Mouse (Mus musculus) liver, embryonic 14.5 days (tissue): ENCODE measurements at regions not wholly inside any gene's neighbourhood (a gene's known extent, or its start where the extent isn't known, plus 50 kb on each side); places are given as distances from the start of the nearest gene placed in this dataset.

ENCODE experiments used
- ATAC-seq: fragments of 200-750 bp; cut with Nextera tagmentation; 2 replicates; pipeline ENCODE4 v1.8.0; 2017; ENCODE audit warnings: moderate number of reproducible peaks, mild to moderate bottlenecking, moderate library complexity; ENCODE audit not compliant: insufficient read depth
- DNase-seq, 3 experiments: peaks; one replicate each; pipeline ENCODE4 v3.0.0-alpha.2; 2012 to 2013; ENCODE audit warnings: low read depth in 3 of 3, low spot score in 3 of 3
- H3K27ac ChIP-seq: fragments of 300-500 bp; sonication (generic); 2 replicates; pipeline ENCODE4 v1.5.1; 2014; ENCODE audit warnings: moderate library complexity, mild to moderate bottlenecking, control low read depth, inconsistent platforms
- H3K27me3 ChIP-seq: fragments of 300-500 bp; sonication (generic); 2 replicates; pipeline ENCODE4 v1.6.1; 2014; ENCODE audit warnings: mild to moderate bottlenecking, low read length, moderate library complexity; ENCODE audit not compliant: control insufficient read depth, insufficient read depth
- H3K36me3 ChIP-seq: fragments of 300-500 bp; sonication (generic); replicated peaks from 2 replicates; pipeline ENCODE4 v1.6.1; 2014; ENCODE audit warnings: low read depth; ENCODE audit not compliant: control insufficient read depth, insufficient read depth
- H3K4me1 ChIP-seq, 2 experiments: fragments of 200-500 bp in 1 of 2; fragments of 300-500 bp in 1 of 2; sonication (generic) in 1 of 2; replicated peaks; 2 replicates each; pipeline ENCODE4 v1.6.1; 2012 to 2014; ENCODE audit warnings: antibody characterized with exemption in 1 of 2, inconsistent platforms in 1 of 2, low read length in 1 of 2; ENCODE audit not compliant: control insufficient read depth in 2 of 2, insufficient read depth in 2 of 2
- H3K4me2 ChIP-seq: fragments of 300-500 bp; sonication (generic); 2 replicates; pipeline ENCODE4 v1.6.1; 2014; ENCODE audit warnings: low read depth, mild to moderate bottlenecking, control low read depth, moderate library complexity
- H3K4me3 ChIP-seq, 2 experiments: fragments of 200-500 bp in 1 of 2; fragments of 300-500 bp in 1 of 2; sonication (generic) in 1 of 2; 2 replicates each; pipeline ENCODE4 v1.5.1; 2012 to 2014; ENCODE audit warnings: low read depth in 2 of 2, low read length in 2 of 2, mild to moderate bottlenecking in 2 of 2, control low read depth in 1 of 2, inconsistent platforms in 1 of 2, moderate library complexity in 1 of 2; ENCODE audit not compliant: insufficient read depth in 1 of 2
- H3K9ac ChIP-seq: fragments of 300-500 bp; sonication (generic); replicated peaks from 2 replicates; pipeline ENCODE4 v1.6.1; 2014; ENCODE audit warnings: mild to moderate bottlenecking, control low read depth, moderate library complexity
- H3K9me3 ChIP-seq: fragments of 300-500 bp; sonication (generic); 2 replicates; pipeline ENCODE4 v1.6.1; 2016; ENCODE audit warnings: low read length, mixed read lengths; ENCODE audit not compliant: control insufficient read depth
- CTCF ChIP-seq: IDR thresholded peaks from 2 replicates; pipeline ENCODE4 v1.5.1; 2016; ENCODE audit warnings: antibody characterized with exemption, low read depth, control low read depth
- EP300 ChIP-seq: IDR thresholded peaks from 2 replicates; pipeline ENCODE4 v1.6.1; 2016; ENCODE audit warnings: antibody characterized with exemption, low read depth
- WGBS: fragments of 180-500 bp; shearing (Covaris S2); extraction: QIAGEN DNeasy Blood & Tissue Kit; methylation state at CpG from one replicate; pipeline ENCODE4 v1.1.7; 2014; ENCODE audit not compliant: insufficient replicate concordance; 5-methylcytosine and 5-hydroxymethylcytosine counted together

DNA sequence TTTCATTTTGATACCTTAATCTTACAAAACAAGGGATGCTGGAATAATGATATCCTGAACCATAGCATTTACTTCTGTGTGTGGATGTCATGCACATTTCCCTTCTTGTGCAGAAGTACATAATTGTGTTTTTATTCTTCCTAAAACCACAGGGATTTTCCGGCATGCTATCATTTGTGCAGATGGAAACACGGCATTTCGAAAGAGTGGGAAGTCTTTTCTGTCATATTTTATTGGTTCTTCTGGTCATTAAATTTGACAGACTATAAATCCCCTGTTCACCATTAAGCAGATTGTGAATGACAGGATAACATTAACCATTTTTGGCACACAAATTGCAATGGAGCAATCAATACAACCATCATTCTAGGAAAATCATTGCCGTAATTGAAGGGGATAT, 532.7 kb upstream of the C030005K15Rik start:
- H3K27me3 ChIP-seq = no peaks in the 10 kb centered on the region
- 81% methylated on average over 4 of the region's 4 CpGs for WGBS
- no peaks in the 10 kb centered on the region for H3K4me1 ChIP-seq
- DNase-seq = no peak
- H3K4me3 ChIP-seq = no peak overlapping the region
- no peak overlapping the region for H3K27ac ChIP-seq
- no peak for ATAC-seq
- H3K36me3 ChIP-seq = no peaks in the 10 kb centered on the region
- no peak for TF ChIP-seq CTCF
- no peak overlapping the region for H3K9ac ChIP-seq
- H3K4me2 ChIP-seq = no peak overlapping the region
- no peaks in the 10 kb centered on the region for H3K9me3 ChIP-seq

DNA sequence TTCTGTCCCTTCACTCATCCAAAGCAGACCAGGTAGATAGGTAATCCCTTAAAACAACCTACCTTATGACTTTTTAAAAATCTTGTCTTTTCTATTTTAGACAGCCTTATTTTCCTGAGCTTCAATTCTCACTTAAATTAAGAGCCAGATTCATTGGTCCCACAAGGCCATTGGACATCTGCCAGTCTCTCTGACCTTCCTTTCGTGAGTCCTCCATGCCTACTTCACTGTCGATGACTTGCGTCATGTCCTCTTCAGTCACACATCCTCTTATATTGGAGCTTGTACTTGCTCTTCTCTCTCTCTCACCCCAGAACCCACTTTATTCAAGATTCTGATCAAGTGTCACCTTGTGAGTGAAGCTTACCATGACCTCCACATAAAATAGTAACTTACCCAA, 542.0 kb upstream of the C030005K15Rik start:
- Histone ChIP-seq H3K27ac (no peak overlapping the region), H3K4me2 (no peak overlapping the region), H3K27me3 (no peaks in the 10 kb centered on the region), H3K9ac (no peak overlapping the region), H3K9me3 (no peaks in the 10 kb centered on the region), H3K36me3 (no peaks in the 10 kb centered on the region), H3K4me1 (no peaks in the 10 kb centered on the region), H3K4me3 (no peak overlapping the region)
- no peak for DNase-seq
- TF ChIP-seq EP300 (no peak), CTCF (no peak)
- no peak for ATAC-seq
- WGBS = 74% methylated on average over 3 of the region's 3 CpGs

GRCm38 (mm10) chr10:98291617-98292016, 565.1 kb upstream of the C030005K15Rik start:
- Histone ChIP-seq H3K4me2 (no peak overlapping the region), H3K27me3 (no peaks in the 10 kb centered on the region), H3K27ac (no peak overlapping the region), H3K4me3 (no peak overlapping the region), H3K4me1 (no peaks in the 10 kb centered on the region), H3K9ac (no peak overlapping the region), H3K9me3 (no peaks in the 10 kb centered on the region), H3K36me3 (no peaks in the 10 kb centered on the region)
- WGBS = 35% methylated on average over 4 of the region's 4 CpGs
- ATAC-seq = no peak
- no peak for TF ChIP-seq EP300
- no peak for DNase-seq

DNA sequence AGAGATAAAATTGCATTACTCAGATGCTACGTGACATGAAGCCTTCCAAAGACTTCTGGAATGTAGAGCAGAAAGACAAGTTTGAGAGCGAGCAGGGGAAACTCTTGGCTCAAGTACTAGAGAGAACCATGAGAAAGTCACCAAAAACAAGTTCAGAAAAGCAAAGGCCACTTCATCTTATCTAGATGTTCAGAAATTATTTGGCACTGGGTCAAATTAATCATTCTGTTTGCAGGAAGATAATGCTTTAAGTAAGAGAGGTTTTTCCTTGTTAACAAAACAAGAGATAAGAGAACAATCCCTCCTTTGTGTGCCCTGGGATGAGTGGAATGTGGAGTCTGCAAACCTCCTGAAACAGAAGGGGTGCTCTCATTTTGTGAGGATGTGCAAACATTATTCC, 565.6 kb upstream of the C030005K15Rik start:
- Histone ChIP-seq H3K36me3 (no peaks in the 10 kb centered on the region), H3K9me3 (no peaks in the 10 kb centered on the region), H3K27me3 (no peaks in the 10 kb centered on the region), H3K9ac (no peak overlapping the region), H3K27ac (no peak overlapping the region), H3K4me1 (no peaks in the 10 kb centered on the region), H3K4me2 (no peak overlapping the region), H3K4me3 (no peak overlapping the region)
- 28% methylated on average over 2 of the region's 2 CpGs for WGBS
- ATAC-seq = no peak
- no peak for DNase-seq
- TF ChIP-seq CTCF (no peak), EP300 (no peak)

DNA sequence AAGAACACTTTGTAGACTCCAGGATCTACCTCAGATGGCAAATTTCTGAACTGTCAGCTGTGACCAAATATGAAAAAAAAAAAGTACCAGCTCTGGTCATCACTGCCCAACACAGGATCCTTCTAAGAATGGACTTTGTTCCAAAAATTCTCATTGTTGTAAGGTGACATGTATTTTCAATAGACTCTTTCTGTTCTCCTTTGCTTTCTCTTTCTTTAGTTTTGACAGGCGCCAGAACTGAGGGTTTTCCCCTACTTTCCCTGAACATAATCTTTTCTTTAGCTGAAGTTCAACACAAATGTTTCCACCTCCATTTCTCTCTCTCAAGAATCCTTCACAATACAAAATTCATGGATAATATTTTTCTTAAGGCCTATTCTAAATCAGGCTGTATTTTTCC, 579.1 kb upstream of the C030005K15Rik start:
- H3K27ac ChIP-seq = no peak overlapping the region
- TF ChIP-seq EP300 (no peak), CTCF (no peak)
- no peak for ATAC-seq
- no peak overlapping the region for H3K9ac ChIP-seq
- no peak for DNase-seq
- no peak overlapping the region for H3K4me2 ChIP-seq
- H3K9me3 ChIP-seq = no peaks in the 10 kb centered on the region
- H3K4me3 ChIP-seq = no peak overlapping the region
- H3K27me3 ChIP-seq = no peaks in the 10 kb centered on the region
- no peaks in the 10 kb centered on the region for H3K36me3 ChIP-seq
- WGBS = 46% methylated on average over 1 of the region's 1 CpGs
- no peaks in the 10 kb centered on the region for H3K4me1 ChIP-seq

DNA sequence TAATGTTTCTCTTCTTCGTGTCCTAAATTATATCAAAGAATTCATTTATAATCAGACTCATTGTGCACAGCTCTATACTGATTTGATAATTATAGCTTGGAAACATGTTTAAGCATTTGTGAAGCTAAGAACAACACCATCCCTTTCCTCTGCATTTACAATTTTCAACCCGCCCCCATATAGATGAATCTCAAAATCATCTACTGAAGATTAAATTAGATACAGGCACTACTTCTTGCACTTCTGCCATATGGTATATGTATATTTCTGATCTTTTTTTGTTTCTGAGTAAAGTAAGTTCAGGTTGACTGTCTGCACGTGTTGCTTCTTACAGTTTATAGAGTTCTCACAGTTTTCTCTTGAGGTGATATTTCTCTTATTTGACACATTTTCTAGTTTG, 583.1 kb upstream of the C030005K15Rik start:
- Histone ChIP-seq H3K27me3 (no peaks in the 10 kb centered on the region), H3K4me2 (no peak overlapping the region), H3K27ac (no peak overlapping the region), H3K4me3 (no peak overlapping the region), H3K4me1 (no peaks in the 10 kb centered on the region), H3K36me3 (no peaks in the 10 kb centered on the region), H3K9me3 (no peaks in the 10 kb centered on the region), H3K9ac (no peak overlapping the region)
- TF ChIP-seq EP300 = no peak
- WGBS = 52% methylated on average over 3 of the region's 3 CpGs
- no peak for ATAC-seq
- DNase-seq = no peak
